Comparison of ENCODE assay signal across 8 mouse cellular contexts in the genomic region with DNA sequence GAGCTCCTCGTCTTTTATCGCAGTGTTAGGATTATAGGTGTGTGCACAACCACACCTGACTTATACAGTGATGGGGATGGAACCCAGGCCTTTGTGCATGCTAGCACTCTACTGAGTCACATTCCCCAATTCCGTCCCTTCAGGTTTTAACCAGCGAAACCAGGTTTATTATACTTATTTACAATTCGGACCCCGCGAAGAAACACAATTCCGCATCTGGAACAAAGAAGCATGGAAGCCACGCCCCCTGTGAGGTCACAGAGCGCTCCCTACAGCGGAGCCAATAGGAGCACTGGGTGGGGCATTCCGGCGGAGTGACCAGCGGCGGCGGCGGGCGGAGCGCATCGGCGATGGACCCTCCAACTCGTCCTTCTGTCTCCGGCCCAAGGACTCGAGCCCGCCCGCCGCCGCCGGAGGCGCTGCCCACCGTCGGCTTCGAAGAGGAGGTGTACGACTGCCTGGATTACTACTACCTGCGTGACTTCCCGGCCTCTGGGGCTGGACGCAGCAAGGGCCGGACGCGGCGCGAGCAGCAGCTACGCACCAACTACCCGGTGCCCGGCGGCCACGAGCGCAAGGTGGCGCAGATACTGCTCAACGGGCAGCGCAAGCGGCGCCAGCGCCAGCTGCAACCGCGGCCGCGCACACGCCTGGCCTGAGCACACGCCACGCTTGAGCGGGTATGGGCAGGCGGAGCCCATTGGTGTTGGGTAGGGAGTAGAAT. TPM values are rescaled to one million over a fixed set of nuclear protein-coding genes. Genes with fewer than 3 reads are reported as not detected.
DNase-seq lines count a peak whose midpoint lies in the region; ATAC-seq and TF ChIP-seq lines count a peak whose summit lies in the region.

A gene (plus strand): TSS at position 299 of the 724 bp plus-strand sequence.

- H3K27ac ChIP-seq in heart, embryonic 10.5 days, result peak within 1 kb of the TSS; percentile 95
- peak within 1 kb of the TSS; percentile 95 for H3K27ac ChIP-seq in kidney, embryonic 14.5 days (ENCODE audit: low read depth, low read length)
- H3K27ac ChIP-seq in limb, embryonic 14.5 days (replicated peaks; ENCODE audit: low read depth, low read length), result peak within 1 kb of the TSS; percentile 76
- peak within 1 kb of the TSS; percentile 91 for H3K27ac ChIP-seq in midbrain, embryonic 16.5 days (ENCODE audit: low read length)
- H3K27ac ChIP-seq in spleen, adult 2 months (ENCODE audit: insufficient read depth, low read length), result peak within 1 kb of the TSS; percentile 44

- peak within 1 kb of the TSS; percentile 85 for H3K4me3 ChIP-seq in heart, embryonic 10.5 days
- H3K4me3 ChIP-seq in kidney, embryonic 14.5 days (ENCODE audit: low read length), result peak within 1 kb of the TSS; percentile 73
- H3K4me3 ChIP-seq in limb, embryonic 14.5 days (replicated peaks; ENCODE audit: low read length), result peak within 1 kb of the TSS; percentile 63
- H3K4me3 ChIP-seq in midbrain, embryonic 16.5 days (ENCODE audit: low read depth, low read length), result peak within 1 kb of the TSS; percentile 51
- peak within 1 kb of the TSS; percentile 70 for H3K4me3 ChIP-seq in spleen, adult 2 months (ENCODE audit: extremely low read depth, insufficient read depth, insufficient read length)

- DNase-seq in B cell, adult 2 months, result peak; percentile 77 to 79
- peak; percentile 97 for DNase-seq in brain, embryonic 14.5 days (ENCODE audit: low read depth)
- peak; percentile 98 for DNase-seq in heart, embryonic 10.5 days (ENCODE audit: low spot score)
- peak; percentile 97 for DNase-seq in limb, embryonic 14.5 days (ENCODE audit: low spot score)
- peak; percentile 31 to 85 for DNase-seq in spleen, adult 2 months (ENCODE audit: low read depth in 1 of 2, low spot score in 2 of 2)

- peak within 1 kb of the TSS; percentile 84 for H3K4me2 ChIP-seq in kidney, embryonic 14.5 days (replicated peaks; ENCODE audit: low read depth, low read length)
- peak within 1 kb of the TSS; percentile 79 for H3K4me2 ChIP-seq in limb, embryonic 14.5 days (replicated peaks; ENCODE audit: low read depth, low read length, severe bottlenecking)
- peak within 1 kb of the TSS; percentile 81 for H3K4me2 ChIP-seq in midbrain, embryonic 16.5 days (ENCODE audit: low read length)

- WGBS in heart, embryonic 10.5 days, result under 1% methylated on average over 63 of the region's 63 CpGs
- under 1% methylated on average over 63 of the region's 63 CpGs for WGBS in kidney, embryonic 14.5 days
- WGBS in limb, embryonic 14.5 days, result under 1% methylated on average over 63 of the region's 63 CpGs
- WGBS in midbrain, embryonic 16.5 days, result under 1% methylated on average over 63 of the region's 63 CpGs
- WGBS in spleen, adult 2 months, result under 1% methylated on average over 63 of the region's 63 CpGs

- TF ChIP-seq CTCF in brain, embryonic 14.5 days (IDR thresholded peaks at IDR 0.05; ENCODE audit: borderline replicate concordance, extremely low read depth, insufficient read depth, insufficient read length), result peak; percentile 22; the same call in 1 of the 2 replicates
- no peak for TF ChIP-seq CTCF in spleen, adult 2 months (IDR thresholded peaks at IDR 0.05; ENCODE audit: extremely low read depth, insufficient read depth, insufficient read length, insufficient replicate concordance)

- no peaks in the 10 kb centered on the region for H3K9me3 ChIP-seq in heart, embryonic 10.5 days
- H3K9me3 ChIP-seq in kidney, embryonic 14.5 days (ENCODE audit: control insufficient read depth, low read length), result no peaks in the 10 kb centered on the region
- H3K9me3 ChIP-seq in limb, embryonic 14.5 days (ENCODE audit: control insufficient read depth, low read length), result no peaks in the 10 kb centered on the region
- no peaks in the 10 kb centered on the region for H3K9me3 ChIP-seq in midbrain, embryonic 16.5 days (replicated peaks; ENCODE audit: control insufficient read depth, low read length, poor library complexity, severe bottlenecking)

- H3K27me3 ChIP-seq in heart, embryonic 10.5 days (ENCODE audit: insufficient read depth, poor library complexity, severe bottlenecking), result peaks cover 8% of the 10 kb centered on the region; the same call in 1 of the 2 replicates
- no peaks in the 10 kb centered on the region for H3K27me3 ChIP-seq in kidney, embryonic 14.5 days (ENCODE audit: control insufficient read depth, insufficient read depth, low read length)
- no peaks in the 10 kb centered on the region for H3K27me3 ChIP-seq in limb, embryonic 14.5 days (ENCODE audit: control insufficient read depth, insufficient read depth, low read length)
- H3K27me3 ChIP-seq in midbrain, embryonic 16.5 days (ENCODE audit: control insufficient read depth, insufficient read depth, low read depth, low read length), result no peaks in the 10 kb centered on the region
- H3K27me3 ChIP-seq in spleen, adult 2 months (ENCODE audit: control insufficient read depth, insufficient read depth, low read length), result no peaks in the 10 kb centered on the region

- TF ChIP-seq POLR2A in brain, embryonic 14.5 days (IDR thresholded peaks at IDR 0.05; ENCODE audit: borderline replicate concordance, extremely low read depth, insufficient read depth, insufficient read length, poor library complexity, severe bottlenecking), result peak; percentile 80; the same call in 1 of the 2 replicates
- no peak for TF ChIP-seq POLR2A in limb, embryonic 14.5 days (IDR thresholded peaks at IDR 0.05; ENCODE audit: borderline replicate concordance, extremely low read depth, insufficient read depth, insufficient read length)
- TF ChIP-seq POLR2A in spleen, adult 2 months (IDR thresholded peaks at IDR 0.05; ENCODE audit: low read depth, low read length), result peak; percentile 24; the same call in 1 of the 2 replicates

- ATAC-seq in erythroblast, adult 5-6 weeks (replicated peaks; ENCODE audit: low FRiP score, poor library complexity, severe bottlenecking), result peak; percentile 94
- peak; percentile 98 for ATAC-seq in kidney, embryonic 14.5 days (ENCODE audit: low FRiP score, low TSS enrichment)
- ATAC-seq in limb, embryonic 14.5 days (ENCODE audit: low FRiP score, low read depth), result peak; percentile 98
- peak; percentile 97 for ATAC-seq in midbrain, embryonic 16.5 days

- no peaks in the 10 kb centered on the region for H3K36me3 ChIP-seq in heart, embryonic 10.5 days
- no peaks in the 10 kb centered on the region for H3K36me3 ChIP-seq in kidney, embryonic 14.5 days (ENCODE audit: control insufficient read depth, insufficient read depth, low read length)
- H3K36me3 ChIP-seq in limb, embryonic 14.5 days (ENCODE audit: control insufficient read depth, insufficient read depth, low read length), result 0 out of 2 replicates have a peak, but pooled peaks cover 4% of the 10 kb centered on the region
- H3K36me3 ChIP-seq in midbrain, embryonic 16.5 days (ENCODE audit: control insufficient read depth, insufficient read depth, low read length), result no peaks in the 10 kb centered on the region
- no peaks in the 10 kb centered on the region for H3K36me3 ChIP-seq in spleen, adult 2 months (ENCODE audit: control insufficient read depth, insufficient read depth, low read length)

- H3K4me1 ChIP-seq in heart, embryonic 10.5 days, result 0 out of 2 replicates have a peak, but pooled peaks cover 9% of the 10 kb centered on the region
- no peaks in the 10 kb centered on the region for H3K4me1 ChIP-seq in kidney, embryonic 14.5 days (ENCODE audit: control insufficient read depth, insufficient read depth, low read length)
- 0 out of 2 replicates have a peak, but pooled peaks cover 4% of the 10 kb centered on the region for H3K4me1 ChIP-seq in limb, embryonic 14.5 days (ENCODE audit: control insufficient read depth, insufficient read depth, low read length)
- peaks cover 10% of the 10 kb centered on the region; the same call in 1 of the 2 replicates for H3K4me1 ChIP-seq in midbrain, embryonic 16.5 days (ENCODE audit: control insufficient read depth, insufficient read depth, low read length)
- H3K4me1 ChIP-seq in spleen, adult 2 months (ENCODE audit: control insufficient read depth, insufficient read depth, insufficient read length), result peaks cover 3% of the 10 kb centered on the region

- peak within 1 kb of the TSS; percentile 82 for H3K9ac ChIP-seq in kidney, embryonic 14.5 days (ENCODE audit: low read depth, low read length)
- peak within 1 kb of the TSS; percentile 80 for H3K9ac ChIP-seq in limb, embryonic 14.5 days (ENCODE audit: low read depth, low read length, severe bottlenecking)
- peak within 1 kb of the TSS; percentile 79 for H3K9ac ChIP-seq in midbrain, embryonic 16.5 days (ENCODE audit: low read depth, low read length)

RNA-seq across cellular contexts. Expression of the gene that starts here (rescaled TPM):
- polyA plus RNA-seq in brain, embryonic 14.5 days (2012; rRNA removed), result 4.5 and 9.0 TPM in 2 replicates
- not detected in 2 replicates for total RNA-seq in erythroblast, adult 5-6 weeks (2015; ENCODE audit: low replicate concordance)
- total RNA-seq in erythroblast, adult 5-6 weeks (2017; ENCODE audit: low replicate concordance), result not detected in 2 replicates
- polyA plus RNA-seq in heart, embryonic 10.5 days (2016; fragmentation: Nextera tagmentation; extraction: Ambion mirVana), result 1.8 and 2.4 TPM in 2 replicates
- 3.4 and 3.5 TPM in 2 replicates for polyA plus RNA-seq in kidney, embryonic 14.5 days (2014; fragmentation: Nextera tagmentation; extraction: Ambion mirVana)
- polyA plus RNA-seq in limb, embryonic 14.5 days (2012; rRNA removed), result 4.3 and 4.5 TPM in 2 replicates
- 2.6 and 3.1 TPM in 2 replicates for polyA plus RNA-seq in limb, embryonic 14.5 days (2014; fragmentation: Nextera tagmentation; extraction: Ambion mirVana)
- polyA plus RNA-seq in midbrain, embryonic 16.5 days (2015; fragmentation: Nextera tagmentation; extraction: Ambion mirVana), result 4.2 and 6.4 TPM in 2 replicates
- 2.4 and 4.9 TPM in 2 replicates for polyA plus RNA-seq in spleen, adult 2 months (2012; rRNA removed)

Comparison
In these comparisons a context has a peak if more than half of its experiments do, and no peak if none do; other contexts are left out.
1. Peak in every context shown above with its lines: DNase-seq, ATAC-seq, H3K4me3 ChIP-seq and H3K27ac ChIP-seq.
2. Peak in ATAC-seq in erythroblast, adult 5-6 weeks; RNA of the gene not detected or under 1 TPM.
3. H3K27ac ChIP-seq: peak in every context shown above with its lines; median percentile 95 in heart, embryonic 10.5 days; 95 in kidney, embryonic 14.5 days; 91 in midbrain, embryonic 16.5 days; 76 in limb, embryonic 14.5 days; 44 in spleen, adult 2 months.